Mouse (Mus musculus): ENCODE measurements around the gene Egfl7. TPM values are rescaled to one million over a fixed set of nuclear protein-coding genes. Genes with fewer than 3 reads are reported as not detected.

Egfl7 gene
- polyA plus RNA-seq, 1 experiment from 2014 or later = 96.6 TPM

- Histone ChIP-seq H3K27me3 (replicated peaks; ENCODE audit: low read depth, poor library complexity, severe bottlenecking) (no peaks in the 10 kb centered on the region), H3K4me1 (peaks cover 37% of the 10 kb centered on the region), H3K27ac (replicated peaks) (peak overlapping the region; percentile 52), H3K9me3 (no peaks in the 10 kb centered on the region), H3K4me3 (no peak overlapping the region), H3K36me3 (replicated peaks) (no peaks in the 10 kb centered on the region)
- peak; percentile 35 for DNase-seq (ENCODE audit: low spot score)
- 68% methylated on average over 5 of the region's 5 CpGs for WGBS
Observed at GRCm38 (mm10) chr2:26571826-26572225, 8.0 kb upstream of the Egfl7 start.

GRCm38 (mm10) chr2:26573396-26573795, 6.4 kb upstream of the Egfl7 start:
- Histone ChIP-seq H3K36me3 (replicated peaks) (no peaks in the 10 kb centered on the region), H3K4me3 (no peak overlapping the region), H3K4me1 (peaks cover 50% of the 10 kb centered on the region), H3K9me3 (no peaks in the 10 kb centered on the region), H3K27ac (replicated peaks) (peak overlapping the region; percentile 36; the same call in 1 of the 2 replicates), H3K27me3 (replicated peaks; ENCODE audit: low read depth, poor library complexity, severe bottlenecking) (no peaks in the 10 kb centered on the region)
- no peak for DNase-seq (ENCODE audit: low spot score)
- 78% methylated on average over 12 of the region's 12 CpGs for WGBS

GRCm38 (mm10) chr2:26573807-26574206, 6.0 kb upstream of the Egfl7 start:
- H3K9me3 ChIP-seq = no peaks in the 10 kb centered on the region
- H3K27me3 ChIP-seq (replicated peaks; ENCODE audit: low read depth, poor library complexity, severe bottlenecking) = no peaks in the 10 kb centered on the region
- H3K36me3 ChIP-seq (replicated peaks) = no peaks in the 10 kb centered on the region
- H3K4me3 ChIP-seq = no peak overlapping the region
- WGBS = 44% methylated on average over 5 of the region's 5 CpGs
- peaks cover 54% of the 10 kb centered on the region for H3K4me1 ChIP-seq
- peak overlapping the region; percentile 36; the same call in 1 of the 2 replicates for H3K27ac ChIP-seq (replicated peaks)
- no peak for DNase-seq (ENCODE audit: low spot score)

- DNase-seq (ENCODE audit: low spot score) = no peak
- H3K27ac ChIP-seq (replicated peaks) = peak overlapping the region; percentile 76; the same call in 1 of the 2 replicates
Observed at GRCm38 (mm10) chr2:26574862-26575261, 5.0 kb upstream of the Egfl7 start.

GRCm38 (mm10) chr2:26575378-26575777, 4.4 kb upstream of the Egfl7 start:
- 86% methylated on average over 1 of the region's 1 CpGs for WGBS
- H3K36me3 ChIP-seq (replicated peaks) = no peaks in the 10 kb centered on the region
- no peaks in the 10 kb centered on the region for H3K27me3 ChIP-seq (replicated peaks; ENCODE audit: low read depth, poor library complexity, severe bottlenecking)
- H3K4me1 ChIP-seq = peaks cover 57% of the 10 kb centered on the region
- no peak overlapping the region for H3K4me3 ChIP-seq
- peak overlapping the region; percentile 76 for H3K27ac ChIP-seq (replicated peaks)
- H3K9me3 ChIP-seq = no peaks in the 10 kb centered on the region
- DNase-seq (ENCODE audit: low spot score) = no peak

More at GRCm38 (mm10) chr2:26574862-26575261, 5.0 kb upstream of the Egfl7 start:
- Histone ChIP-seq H3K27me3 (replicated peaks; ENCODE audit: low read depth, poor library complexity, severe bottlenecking) (no peaks in the 10 kb centered on the region), H3K36me3 (replicated peaks) (no peaks in the 10 kb centered on the region), H3K4me1 (peaks cover 57% of the 10 kb centered on the region), H3K4me3 (no peak overlapping the region), H3K9me3 (no peaks in the 10 kb centered on the region)
- WGBS = 53% methylated on average over 5 of the region's 5 CpGs

- Histone ChIP-seq H3K4me1 (peaks cover 58% of the 10 kb centered on the region), H3K9me3 (no peaks in the 10 kb centered on the region), H3K36me3 (replicated peaks) (no peaks in the 10 kb centered on the region), H3K4me3 (no peak overlapping the region), H3K27me3 (replicated peaks; ENCODE audit: low read depth, poor library complexity, severe bottlenecking) (no peaks in the 10 kb centered on the region), H3K27ac (replicated peaks) (peak overlapping the region; percentile 76)
- DNase-seq (ENCODE audit: low spot score) = peak; percentile 23
- WGBS = 52% methylated on average over 4 of the region's 4 CpGs
Observed at GRCm38 (mm10) chr2:26575865-26576264, 3.9 kb upstream of the Egfl7 start.

GRCm38 (mm10) chr2:26576462-26576861, 3.4 kb upstream of the Egfl7 start:
- Histone ChIP-seq H3K4me3 (no peak overlapping the region), H3K27ac (replicated peaks) (peak overlapping the region; percentile 76), H3K27me3 (replicated peaks; ENCODE audit: low read depth, poor library complexity, severe bottlenecking) (no peaks in the 10 kb centered on the region), H3K4me1 (peaks cover 58% of the 10 kb centered on the region), H3K9me3 (no peaks in the 10 kb centered on the region), H3K36me3 (replicated peaks) (no peaks in the 10 kb centered on the region)
- DNase-seq (ENCODE audit: low spot score) = no peak
- WGBS = 58% methylated on average over 4 of the region's 4 CpGs

- Histone ChIP-seq H3K4me1 (peaks cover 61% of the 10 kb centered on the region), H3K4me3 (peak overlapping the region; percentile 4; the same call in 1 of the 2 replicates), H3K9me3 (no peaks in the 10 kb centered on the region), H3K36me3 (replicated peaks) (no peaks in the 10 kb centered on the region), H3K27ac (replicated peaks) (peak overlapping the region; percentile 76), H3K27me3 (replicated peaks; ENCODE audit: low read depth, poor library complexity, severe bottlenecking) (no peaks in the 10 kb centered on the region)
- 42% methylated on average over 6 of the region's 6 CpGs for WGBS
- DNase-seq (ENCODE audit: low spot score) = peak; percentile 44
Observed at GRCm38 (mm10) chr2:26578369-26578768, 1.4 kb upstream of the Egfl7 start.

GRCm38 (mm10) chr2:26580751-26581150, 937 bp downstream of the Egfl7 start:
- whole genome bisulfite sequencing = 88% methylated on average over 5 of the region's 5 CpGs
- DNase-seq (ENCODE audit: low spot score) = no peak
- peak overlapping the region; percentile 35 for H3K27ac ChIP-seq (replicated peaks)

GRCm38 (mm10) chr2:26582203-26582602, 2.4 kb downstream of the Egfl7 start:
- DNase-seq (ENCODE audit: low spot score) = no peak
- H3K36me3 ChIP-seq (replicated peaks) = no peaks in the 10 kb centered on the region
- H3K4me3 ChIP-seq = no peak overlapping the region
- 63% methylated on average over 2 of the region's 2 CpGs for WGBS
- H3K9me3 ChIP-seq = no peaks in the 10 kb centered on the region
- peaks cover 52% of the 10 kb centered on the region for H3K4me1 ChIP-seq
- H3K27me3 ChIP-seq (replicated peaks; ENCODE audit: low read depth, poor library complexity, severe bottlenecking) = peaks cover 4% of the 10 kb centered on the region; the same call in 1 of the 2 replicates
- H3K27ac ChIP-seq (replicated peaks) = no peak overlapping the region

More at GRCm38 (mm10) chr2:26580751-26581150, 937 bp downstream of the Egfl7 start:
- H3K9me3 ChIP-seq = no peaks in the 10 kb centered on the region
- H3K4me1 ChIP-seq = peaks cover 48% of the 10 kb centered on the region
- H3K4me3 ChIP-seq = no peak overlapping the region
- H3K36me3 ChIP-seq (replicated peaks) = no peaks in the 10 kb centered on the region
- peaks cover 4% of the 10 kb centered on the region; the same call in 1 of the 2 replicates for H3K27me3 ChIP-seq (replicated peaks; ENCODE audit: low read depth, poor library complexity, severe bottlenecking)

- 0 out of 2 replicates have a peak overlapping the region, but pooled peaks have one; percentile 49 for H3K27ac ChIP-seq (replicated peaks)
- H3K27me3 ChIP-seq (replicated peaks; ENCODE audit: low read depth, poor library complexity, severe bottlenecking) = peaks cover 4% of the 10 kb centered on the region; the same call in 1 of the 2 replicates
- peaks cover 53% of the 10 kb centered on the region for H3K4me1 ChIP-seq
- WGBS = 85% methylated on average over 7 of the region's 7 CpGs
- DNase-seq (ENCODE audit: low spot score) = no peak
- H3K36me3 ChIP-seq (replicated peaks) = no peaks in the 10 kb centered on the region
- H3K9me3 ChIP-seq = no peaks in the 10 kb centered on the region
- 0 out of 2 replicates have a peak overlapping the region, but pooled peaks have one; percentile 6 for H3K4me3 ChIP-seq
Observed at GRCm38 (mm10) chr2:26582741-26583140, 2.9 kb downstream of the Egfl7 start.

GRCm38 (mm10) chr2:26583640-26584039, 3.8 kb downstream of the Egfl7 start:
- H3K36me3 ChIP-seq (replicated peaks) = no peaks in the 10 kb centered on the region
- H3K27ac ChIP-seq (replicated peaks) = peak overlapping the region; percentile 49
- peaks cover 53% of the 10 kb centered on the region for H3K4me1 ChIP-seq
- WGBS = 66% methylated on average over 11 of the region's 11 CpGs
- peaks cover 4% of the 10 kb centered on the region; the same call in 1 of the 2 replicates for H3K27me3 ChIP-seq (replicated peaks; ENCODE audit: low read depth, poor library complexity, severe bottlenecking)
- DNase-seq (ENCODE audit: low spot score) = peak; percentile 25
- H3K4me3 ChIP-seq = peak overlapping the region; percentile 34
- no peaks in the 10 kb centered on the region for H3K9me3 ChIP-seq

- WGBS = 64% methylated on average over 6 of the region's 6 CpGs
- Histone ChIP-seq H3K9me3 (no peaks in the 10 kb centered on the region), H3K27ac (replicated peaks) (peak overlapping the region; percentile 90), H3K36me3 (replicated peaks) (0 out of 2 replicates have a peak, but pooled peaks cover 3% of the 10 kb centered on the region), H3K4me3 (peak overlapping the region; percentile 73), H3K27me3 (replicated peaks; ENCODE audit: low read depth, poor library complexity, severe bottlenecking) (peaks cover 4% of the 10 kb centered on the region; the same call in 1 of the 2 replicates), H3K4me1 (peaks cover 53% of the 10 kb centered on the region)
- DNase-seq (ENCODE audit: low spot score) = no peak
Observed at GRCm38 (mm10) chr2:26585713-26586112, 5.9 kb downstream of the Egfl7 start.

Measured in embryonic facial prominence, embryonic 10.5 days (tissue).